Mouse (Mus musculus) heart, embryonic 12.5 days (tissue): Measurements from ENCODE around the gene Zbtb3. TPM values are rescaled to one million over a fixed set of nuclear protein-coding genes. Genes with fewer than 3 reads are reported as not detected.

Experiments used
- ATAC-seq: fragments of 200-750 bp; cut with Nextera tagmentation; 2 replicates; pipeline ENCODE4 v1.8.0; 2017; ENCODE audit warnings: moderate TSS enrichment, moderate library complexity; ENCODE audit not compliant: insufficient number of reproducible peaks, low FRiP score
- H3K27ac ChIP-seq: fragments of 300-500 bp; sonication (generic); 2 replicates; pipeline ENCODE4 v1.5.1; 2016; ENCODE audit warnings: mild to moderate bottlenecking, moderate library complexity; ENCODE audit not compliant: poor library complexity, severe bottlenecking
- H3K27me3 ChIP-seq: fragments of 300-500 bp; sonication (generic); replicated peaks from 2 replicates; pipeline ENCODE4 v1.6.1; 2016; ENCODE audit warnings: mild to moderate bottlenecking, moderate library complexity
- H3K36me3 ChIP-seq: fragments of 300-500 bp; sonication (generic); 2 replicates; pipeline ENCODE4 v1.6.1; 2016; ENCODE audit warnings: mild to moderate bottlenecking, moderate library complexity
- H3K4me1 ChIP-seq: fragments of 300-500 bp; sonication (generic); replicated peaks from 2 replicates; pipeline ENCODE4 v1.6.1; 2016; ENCODE audit warnings: mild to moderate bottlenecking
- H3K4me2 ChIP-seq: fragments of 300-500 bp; sonication (generic); 2 replicates; pipeline ENCODE4 v1.6.1; 2016; ENCODE audit warnings: mild to moderate bottlenecking, moderate library complexity
- H3K4me3 ChIP-seq: fragments of 300-500 bp; sonication (generic); 2 replicates; pipeline ENCODE4 v1.5.1; 2016; ENCODE audit warnings: mild to moderate bottlenecking
- H3K9ac ChIP-seq: fragments of 300-500 bp; sonication (generic); 2 replicates; pipeline ENCODE4 v1.6.1; 2016; ENCODE audit warnings: mild to moderate bottlenecking, moderate library complexity
- H3K9me3 ChIP-seq: fragments of 300-500 bp; sonication (generic); replicated peaks from 2 replicates; pipeline ENCODE4 v1.6.1; 2016; ENCODE audit warnings: mild to moderate bottlenecking, moderate library complexity
- WGBS: fragments of 180-500 bp; shearing (Covaris S2); methylation state at CpG from one replicate; pipeline ENCODE4 v1.1.7; 2016; 5-methylcytosine and 5-hydroxymethylcytosine counted together
- polyA plus RNA-seq: library from polyadenylated mRNA; unstranded; fragments of >200 nt; fragmentation: Nextera tagmentation; extraction: Ambion mirVana; gene quantifications from 2 replicates; pipeline ENCODE4 v1.2.1, GENCODE M21; 2016

The Zbtb3 gene
- 3.8 and 4.1 TPM in 2 replicates for polyA plus RNA-seq

GRCm38 (mm10) chr19:8802130-8802821 lies at the start of gene Zbtb3:
Gene Zbtb3 (plus strand): TSS chr19:8802555.
- Histone ChIP-seq H3K27me3 (no peaks in the 10 kb centered on the region), H3K36me3 (peaks cover 28% of the 10 kb centered on the region), H3K9me3 (no peaks in the 10 kb centered on the region), H3K4me1 (peaks cover 17% of the 10 kb centered on the region), H3K4me3 (peak within 1 kb of the TSS; percentile 67), H3K4me2 (peak within 1 kb of the TSS; percentile 72), H3K9ac (peak within 1 kb of the TSS; percentile 64), H3K27ac (peak within 1 kb of the TSS; percentile 69)
- WGBS, result under 1% methylated on average over 29 of the region's 30 CpGs
- peak; percentile 97 for ATAC-seq

GRCm38 (mm10) chr19:8755652-8756051 lies 46.7 kb upstream of the Zbtb3 start:
- H3K36me3 ChIP-seq, result peaks cover 47% of the 10 kb centered on the region
- WGBS, result 50% methylated on average over 3 of the region's 3 CpGs
- H3K4me3 ChIP-seq, result 0 out of 2 replicates have a peak overlapping the region, but pooled peaks have one; percentile 94
- H3K9ac ChIP-seq, result peak overlapping the region; percentile 14; the same call in 1 of the 2 replicates
- H3K9me3 ChIP-seq, result no peaks in the 10 kb centered on the region
- H3K27ac ChIP-seq, result no peak overlapping the region
- H3K27me3 ChIP-seq, result no peaks in the 10 kb centered on the region
- no peak for ATAC-seq
- peaks cover 20% of the 10 kb centered on the region for H3K4me1 ChIP-seq
- peak overlapping the region; percentile 88 for H3K4me2 ChIP-seq

- Histone ChIP-seq H3K4me1 (peaks cover 20% of the 10 kb centered on the region), H3K4me2 (peak within 1 kb of the TSS; percentile 88), H3K27ac (peak within 1 kb of the TSS; percentile 91), H3K27me3 (no peaks in the 10 kb centered on the region), H3K9me3 (no peaks in the 10 kb centered on the region), H3K9ac (peak within 1 kb of the TSS; percentile 95), H3K4me3 (peak within 1 kb of the TSS; percentile 94), H3K36me3 (peaks cover 37% of the 10 kb centered on the region)
- under 1% methylated on average over 75 of the region's 75 CpGs for WGBS
- peak; percentile 95 for ATAC-seq
Measured at GRCm38 (mm10) chr19:8756635-8757387, 45.5 kb upstream of the Zbtb3 start, which contains the start of gene Nxf1. Gene Nxf1 (plus strand): TSS chr19:8757073.

GRCm38 (mm10) chr19:8757471-8757998 lies 44.8 kb upstream of the Zbtb3 start:
- Histone ChIP-seq H3K4me3 (peak overlapping the region; percentile 94), H3K4me2 (peak overlapping the region; percentile 88), H3K27ac (peak overlapping the region; percentile 91), H3K36me3 (peaks cover 34% of the 10 kb centered on the region), H3K27me3 (no peaks in the 10 kb centered on the region), H3K9ac (peak overlapping the region; percentile 95), H3K4me1 (peaks cover 20% of the 10 kb centered on the region), H3K9me3 (no peaks in the 10 kb centered on the region)
- WGBS, result 3% methylated on average over 14 of the region's 14 CpGs
- ATAC-seq, result no peak

- no peak for ATAC-seq
- Histone ChIP-seq H3K9me3 (no peaks in the 10 kb centered on the region), H3K4me2 (peak overlapping the region; percentile 63), H3K27ac (no peak overlapping the region), H3K4me1 (peaks cover 20% of the 10 kb centered on the region), H3K36me3 (peaks cover 36% of the 10 kb centered on the region), H3K27me3 (no peaks in the 10 kb centered on the region), H3K4me3 (no peak overlapping the region; the same call in 1 of the 2 replicates), H3K9ac (no peak overlapping the region)
- WGBS, result 71% methylated on average over 2 of the region's 2 CpGs
Measured at GRCm38 (mm10) chr19:8758899-8759298, 43.5 kb upstream of the Zbtb3 start.

GRCm38 (mm10) chr19:8760757-8761156 lies 41.6 kb upstream of the Zbtb3 start:
- 93% methylated on average over 2 of the region's 2 CpGs for WGBS
- Histone ChIP-seq H3K27me3 (no peaks in the 10 kb centered on the region), H3K9ac (no peak overlapping the region), H3K9me3 (no peaks in the 10 kb centered on the region), H3K4me2 (no peak overlapping the region), H3K4me3 (no peak overlapping the region), H3K4me1 (peaks cover 15% of the 10 kb centered on the region), H3K27ac (no peak overlapping the region), H3K36me3 (peaks cover 38% of the 10 kb centered on the region)
- no peak for ATAC-seq

- ATAC-seq, result no peak
- 84% methylated on average over 4 of the region's 4 CpGs for WGBS
- Histone ChIP-seq H3K27me3 (no peaks in the 10 kb centered on the region), H3K9ac (no peak overlapping the region), H3K4me2 (no peak overlapping the region), H3K36me3 (peaks cover 62% of the 10 kb centered on the region), H3K4me1 (peaks cover 9% of the 10 kb centered on the region), H3K27ac (no peak overlapping the region), H3K9me3 (no peaks in the 10 kb centered on the region), H3K4me3 (no peak overlapping the region)
Measured at GRCm38 (mm10) chr19:8763276-8763675, 39.1 kb upstream of the Zbtb3 start.

GRCm38 (mm10) chr19:8765562-8765961 lies 36.8 kb upstream of the Zbtb3 start:
- peaks cover 4% of the 10 kb centered on the region for H3K4me1 ChIP-seq
- H3K27ac ChIP-seq, result no peak overlapping the region
- WGBS, result 96% methylated on average over 9 of the region's 9 CpGs
- H3K36me3 ChIP-seq, result peaks cover 81% of the 10 kb centered on the region
- no peak for ATAC-seq
- no peak overlapping the region for H3K9ac ChIP-seq
- no peak overlapping the region for H3K4me2 ChIP-seq
- H3K4me3 ChIP-seq, result no peak overlapping the region
- H3K27me3 ChIP-seq, result no peaks in the 10 kb centered on the region
- no peaks in the 10 kb centered on the region for H3K9me3 ChIP-seq

- peak within 1 kb of the TSS; percentile 74 for H3K4me3 ChIP-seq
- ATAC-seq, result peak; percentile 44; the same call in 1 of the 2 replicates
- no peaks in the 10 kb centered on the region for H3K27me3 ChIP-seq
- H3K27ac ChIP-seq, result peak within 1 kb of the TSS; percentile 92
- peaks cover 28% of the 10 kb centered on the region for H3K4me1 ChIP-seq
- peak within 1 kb of the TSS; percentile 98 for H3K9ac ChIP-seq
- no peaks in the 10 kb centered on the region for H3K9me3 ChIP-seq
- peak within 1 kb of the TSS; percentile 87 for H3K4me2 ChIP-seq
- peaks cover 57% of the 10 kb centered on the region for H3K36me3 ChIP-seq
- 20% methylated on average over 29 of the region's 29 CpGs for WGBS
Measured at GRCm38 (mm10) chr19:8770567-8771270, 31.6 kb upstream of the Zbtb3 start, which contains the start of gene Tmem223. Gene Tmem223 (plus strand): TSS chr19:8770996.

GRCm38 (mm10) chr19:8772996-8773395 lies 29.4 kb upstream of the Zbtb3 start:
- Histone ChIP-seq H3K4me2 (peak overlapping the region; percentile 88), H3K27me3 (no peaks in the 10 kb centered on the region), H3K27ac (peak overlapping the region; percentile 22), H3K9me3 (no peaks in the 10 kb centered on the region), H3K4me1 (peaks cover 28% of the 10 kb centered on the region), H3K36me3 (peaks cover 36% of the 10 kb centered on the region), H3K9ac (peak overlapping the region; percentile 98), H3K4me3 (peak overlapping the region; percentile 98)
- WGBS, result 60% methylated on average over 5 of the region's 5 CpGs
- no peak for ATAC-seq
